Mouse (Mus musculus) heart, postnatal 0 days (tissue): Measurements from ENCODE around the gene Psmd11.

ENCODE experiments used
- CTCF ChIP-seq: IDR thresholded peaks from 2 replicates; pipeline ENCODE4 v1.5.1; 2016; ENCODE audit warnings: antibody characterized with exemption, control low read depth, low read depth
- EP300 ChIP-seq: IDR thresholded peaks from 2 replicates; pipeline ENCODE4 v1.6.1; 2016; ENCODE audit warnings: antibody characterized with exemption, low read depth

GRCm38 (mm10) chr11:80386790-80387189, 41.6 kb upstream of the Psmd11 start:
- TF ChIP-seq EP300, result no peak
- no peak for TF ChIP-seq CTCF
